Mouse (Mus musculus) spleen, postnatal 4 days (tissue): ENCODE measurements around the gene Rhbdl3.

Source experiments
- DNase-seq, 2 experiments: peaks; one replicate each; pipeline ENCODE4 v3.0.0; 2022; ENCODE audit warnings: low spot score in 2 of 2

Gene Rhbdl3

DNA sequence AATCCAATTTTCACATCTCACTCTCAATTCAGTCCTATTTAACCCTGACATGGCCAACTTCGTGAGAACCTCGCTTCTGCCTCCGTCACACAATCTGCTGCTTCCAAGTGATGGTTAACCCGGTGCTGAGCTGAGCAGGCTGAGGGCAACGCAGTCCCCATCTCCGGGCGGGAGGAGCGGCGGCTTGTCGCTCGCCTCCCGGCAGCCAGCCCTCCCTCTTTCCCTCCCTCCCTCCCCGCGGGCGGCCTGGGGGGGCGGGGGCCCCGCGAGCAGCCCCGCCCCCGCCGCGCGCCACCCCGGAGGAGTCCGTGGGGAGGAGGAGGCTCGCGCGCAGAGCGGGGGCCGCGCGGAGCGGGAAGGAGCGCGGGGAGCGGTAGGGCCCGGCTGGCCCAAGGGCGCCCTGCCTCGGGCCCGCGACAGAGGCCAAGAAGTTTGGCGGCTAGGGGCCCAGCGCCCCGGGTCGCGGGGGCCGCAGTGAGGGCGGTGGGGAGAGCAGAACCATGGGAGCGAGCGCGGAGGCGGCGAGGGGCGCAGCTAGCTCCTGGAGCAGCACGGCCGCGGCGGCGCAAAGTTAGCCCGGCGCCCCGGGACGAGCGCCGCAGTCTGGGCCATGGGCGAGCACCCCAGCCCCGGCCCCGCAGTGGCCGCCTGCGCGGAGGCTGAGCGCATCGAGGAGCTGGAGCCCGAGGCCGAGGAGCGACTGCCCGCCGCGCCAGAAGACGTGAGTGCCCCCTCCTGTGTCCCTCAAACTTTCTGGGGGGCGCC, at the start of gene Rhbdl3:
Gene Rhbdl3 (plus strand): TSS at position 362 of the 765 bp plus-strand sequence.
- DNase-seq, result no peak

DNA sequence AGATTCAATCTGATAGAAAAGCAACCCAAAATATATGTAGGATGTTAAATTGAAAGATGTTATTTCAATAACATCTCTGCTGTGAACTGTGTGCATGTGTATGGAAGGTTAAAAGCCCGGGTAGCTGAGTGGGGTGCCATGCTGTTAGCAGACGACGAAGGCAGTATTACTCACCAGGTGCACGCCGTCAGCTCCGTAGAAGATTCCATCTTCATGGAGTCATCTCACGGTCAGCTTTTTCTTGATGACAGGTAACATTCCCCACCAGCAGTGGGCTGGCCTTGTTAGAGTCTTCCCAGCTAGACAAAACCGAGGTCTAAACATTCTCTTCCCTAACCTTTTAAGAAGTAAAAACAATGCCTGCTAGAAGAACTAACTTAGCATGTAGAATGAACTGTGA, 36.6 kb upstream of the Rhbdl3 start:
- no peak for DNase-seq

DNA sequence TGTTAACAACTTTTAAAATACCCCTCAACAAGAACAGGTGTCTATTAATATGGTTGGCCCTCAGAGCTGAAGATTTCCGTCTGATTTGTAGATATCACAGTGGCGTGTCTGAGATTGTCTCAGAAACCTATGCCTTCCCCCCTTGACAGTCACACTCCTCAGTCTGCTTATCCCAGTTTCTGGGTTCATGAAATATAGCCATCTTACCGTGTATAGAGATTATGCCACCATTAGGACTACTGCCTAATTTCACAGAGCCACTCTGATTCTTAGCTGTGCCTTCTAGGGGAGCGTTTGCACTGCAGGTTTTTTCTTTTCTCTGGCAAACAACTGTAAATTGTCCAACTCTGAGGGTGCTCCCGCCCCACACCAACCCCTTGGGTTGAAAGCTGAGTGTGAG, 29.6 kb upstream of the Rhbdl3 start:
- DNase-seq, result no peak

DNA sequence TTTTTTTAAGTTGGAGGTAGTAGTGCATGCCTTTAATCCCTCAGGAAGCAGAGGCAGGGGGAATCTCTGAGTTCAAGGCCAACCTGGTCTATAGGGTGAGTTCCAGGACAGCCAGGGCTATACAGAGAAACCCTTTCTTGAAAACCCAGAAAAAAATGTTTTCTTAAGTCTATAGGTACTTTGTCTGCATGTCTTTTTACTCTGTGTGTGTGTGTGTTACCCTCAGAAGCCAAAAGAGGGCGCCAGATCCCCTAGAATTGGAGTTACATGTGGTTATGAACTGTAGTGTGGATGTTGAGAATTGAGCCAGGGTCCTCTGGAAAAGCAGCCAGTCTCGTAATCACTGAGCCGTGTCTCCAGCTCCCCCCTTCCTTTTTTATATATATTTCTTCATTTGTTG, 25.7 kb upstream of the Rhbdl3 start:
- no peak for DNase-seq

DNA sequence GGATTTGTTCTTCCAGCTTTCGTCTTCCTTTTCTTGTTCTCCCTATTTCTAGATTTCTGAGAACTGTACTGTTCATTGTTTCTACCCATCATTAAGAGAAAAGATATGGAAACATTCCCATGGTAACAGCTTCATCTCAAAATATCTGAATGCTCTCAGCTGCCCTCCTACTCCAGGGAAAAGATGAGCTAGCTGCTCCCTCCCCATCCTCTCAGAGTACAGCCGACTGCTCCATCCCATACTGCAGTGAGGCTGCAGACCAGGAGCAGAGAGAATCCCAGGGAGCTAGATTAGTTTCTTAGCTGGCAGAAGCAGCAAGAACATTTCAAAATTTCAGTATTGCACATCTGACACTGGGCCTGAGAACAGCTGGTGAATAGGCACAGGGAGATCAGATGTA, 22.7 kb upstream of the Rhbdl3 start:
- no peak for DNase-seq

DNA sequence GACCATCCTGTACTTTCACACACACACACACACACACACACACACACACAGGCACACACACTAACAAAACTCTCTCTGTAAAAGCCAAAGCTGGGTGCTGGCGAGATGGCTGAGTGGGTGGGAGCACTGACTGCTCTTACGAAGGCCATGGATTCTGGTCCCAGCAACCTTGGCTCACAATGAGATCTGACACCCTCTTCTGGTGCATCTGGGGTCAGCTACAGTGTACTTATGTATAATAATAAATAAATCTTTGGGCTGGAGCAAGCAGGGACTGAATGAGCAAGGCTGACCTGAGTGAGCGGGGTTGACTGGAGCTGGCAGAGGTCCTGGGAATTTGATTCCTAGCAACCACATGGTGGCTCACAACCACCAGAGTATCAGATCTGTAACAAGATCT, 16.9 kb upstream of the Rhbdl3 start:
- DNase-seq, result no peak

DNA sequence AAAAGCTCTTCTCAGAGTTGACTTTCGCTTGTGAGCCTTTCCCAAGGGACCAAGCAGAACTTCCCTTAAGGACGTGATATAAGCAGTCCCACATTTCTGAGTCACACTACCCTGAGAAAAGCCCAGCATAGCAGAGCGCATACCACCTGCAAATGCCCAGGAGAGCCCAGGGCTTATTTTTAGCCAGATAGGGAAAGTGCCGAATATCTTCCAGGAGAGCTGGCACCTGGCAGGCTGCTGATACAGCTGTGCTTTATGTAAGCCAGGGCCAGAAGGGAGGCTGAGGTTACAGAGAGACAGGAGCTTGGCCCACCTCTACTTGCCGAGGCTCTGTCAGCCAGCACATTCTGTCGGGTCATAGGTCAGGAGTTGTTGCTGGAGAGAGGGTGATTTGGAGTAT, 16.1 kb upstream of the Rhbdl3 start:
- no peak for DNase-seq

DNA sequence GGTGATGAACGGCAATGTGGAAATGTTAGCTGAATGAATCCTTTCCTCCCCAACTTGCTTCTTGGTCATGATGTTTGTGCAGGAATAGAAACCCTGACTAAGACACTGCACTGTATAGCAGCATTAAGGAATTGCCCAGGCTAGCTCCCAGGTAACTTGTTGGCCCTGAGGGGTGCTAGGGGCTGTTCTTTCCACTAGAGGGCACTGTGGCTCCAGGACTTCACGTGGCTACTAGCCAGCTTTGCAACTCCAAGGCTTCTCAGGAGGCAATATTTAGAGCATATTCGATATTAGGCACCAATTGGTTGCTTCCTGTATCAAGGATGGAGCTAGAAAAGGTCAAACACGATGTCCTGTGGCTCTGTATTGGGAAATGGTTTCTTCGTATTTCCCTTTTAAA, 13.6 kb upstream of the Rhbdl3 start:
- peak; percentile 63 to 84 for DNase-seq

DNA sequence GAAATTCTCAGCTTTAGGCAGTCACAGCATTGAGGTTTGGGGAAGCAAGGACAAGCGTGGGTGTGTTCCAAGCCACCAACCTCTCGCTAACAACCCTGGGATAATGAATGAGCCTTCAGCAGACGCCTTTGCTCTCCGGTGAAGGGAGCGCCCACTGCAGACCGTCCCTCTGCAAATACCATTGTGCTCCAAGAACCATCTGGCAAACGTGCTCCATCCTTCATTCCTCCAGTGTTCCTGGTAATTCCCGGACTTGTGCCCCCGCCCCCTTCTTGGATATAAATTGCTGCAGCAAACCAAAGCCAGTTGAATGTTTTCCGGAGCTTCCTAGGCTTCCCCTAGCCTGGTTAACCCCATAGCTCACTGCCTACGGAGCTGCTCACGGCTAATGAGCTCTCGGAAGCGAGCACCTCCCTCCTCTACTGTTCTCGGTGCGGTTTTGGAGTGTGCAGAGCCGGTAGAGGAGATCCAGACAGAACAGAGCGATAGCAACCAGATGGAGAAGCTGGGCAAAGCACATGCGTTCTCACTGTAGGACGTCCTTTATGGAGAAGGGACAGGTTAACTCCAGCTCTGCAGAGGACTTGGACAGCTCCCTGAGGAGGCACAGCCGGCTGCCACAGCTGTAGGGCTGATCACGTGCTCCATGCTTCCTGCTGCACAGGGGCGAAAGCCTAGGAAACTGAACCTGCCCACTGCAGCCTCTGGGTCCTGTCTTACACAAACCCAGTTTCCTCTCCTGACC, 10.8 kb upstream of the Rhbdl3 start:
- no peak for DNase-seq

DNA sequence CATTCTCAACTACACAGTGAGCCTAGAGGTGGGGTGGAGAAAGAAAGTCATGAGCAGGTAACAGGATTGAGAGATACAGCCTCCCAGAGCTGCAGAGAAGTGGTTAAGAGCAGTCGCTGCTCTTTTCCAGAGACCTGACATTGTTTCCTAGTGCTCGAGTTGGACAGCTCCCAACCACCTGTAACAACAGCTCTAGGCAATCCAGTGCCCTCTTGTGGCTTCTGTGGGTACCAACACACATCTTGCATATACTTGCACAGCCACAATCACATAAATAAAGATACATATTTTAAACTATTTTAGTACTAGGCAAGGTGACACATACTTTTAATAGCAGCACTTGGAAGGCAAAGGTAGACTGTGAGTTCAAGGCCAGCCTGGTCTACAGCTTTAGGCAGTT, 9.7 kb upstream of the Rhbdl3 start:
- no peak for DNase-seq

DNA sequence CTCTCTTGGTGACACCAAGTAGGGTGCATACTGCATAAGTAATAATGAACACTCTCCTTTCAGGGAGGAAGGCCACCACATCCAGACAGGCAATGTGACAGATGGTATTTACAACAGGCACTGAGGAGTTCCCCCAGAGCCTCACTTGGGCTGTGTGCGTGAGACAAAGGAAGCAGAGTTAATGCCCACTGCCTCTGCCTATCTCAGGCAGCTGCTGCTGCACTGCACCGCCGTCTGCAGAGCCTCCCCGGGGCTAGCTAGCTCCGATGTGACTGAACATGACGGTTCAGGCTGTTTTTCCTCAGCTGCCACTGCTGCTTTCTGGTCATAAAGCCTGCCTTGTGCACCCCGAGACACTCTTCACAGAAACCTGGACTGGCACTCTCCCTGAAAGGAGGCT, 8.2 kb upstream of the Rhbdl3 start:
- no peak for DNase-seq

DNA sequence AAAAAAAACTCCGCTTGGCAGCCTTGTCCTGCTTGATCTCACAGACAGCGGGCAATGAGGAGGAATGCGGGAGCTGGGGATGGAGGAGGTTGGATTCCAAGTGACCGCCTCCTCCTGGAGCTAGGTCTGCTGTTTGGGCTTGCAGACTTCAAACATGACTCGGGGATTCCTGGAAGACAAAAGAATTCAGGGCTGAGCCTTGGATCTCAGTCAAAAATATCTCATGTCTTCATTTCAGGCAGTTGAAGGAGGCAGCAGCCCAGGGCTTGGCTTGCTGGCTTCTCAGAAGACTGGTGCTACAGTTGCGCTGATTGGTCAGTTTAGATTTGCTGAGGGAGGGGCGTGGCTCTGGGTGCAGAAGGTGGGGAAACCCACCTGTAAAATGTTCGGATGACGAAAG, 5.6 kb upstream of the Rhbdl3 start:
- no peak for DNase-seq

DNA sequence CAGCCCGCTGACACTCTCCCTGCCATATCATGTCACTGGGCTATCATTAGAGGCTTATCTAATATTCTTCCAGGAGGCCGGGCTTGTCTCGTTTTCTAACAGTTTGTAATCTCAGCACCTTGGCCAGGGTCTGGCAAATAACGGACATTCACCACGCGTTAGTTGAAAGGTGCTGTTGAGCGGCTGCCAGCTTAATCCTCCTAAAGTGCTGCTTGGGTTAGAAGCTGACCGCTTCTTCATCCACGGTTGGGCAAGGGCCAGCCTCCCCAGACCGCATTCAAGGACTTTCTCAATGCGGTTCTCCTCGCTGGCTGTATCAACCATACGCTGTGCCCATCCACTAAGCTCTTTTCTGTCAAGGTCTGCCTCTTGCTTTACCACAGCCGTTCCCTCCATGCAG, 4.9 kb upstream of the Rhbdl3 start:
- no peak for DNase-seq

DNA sequence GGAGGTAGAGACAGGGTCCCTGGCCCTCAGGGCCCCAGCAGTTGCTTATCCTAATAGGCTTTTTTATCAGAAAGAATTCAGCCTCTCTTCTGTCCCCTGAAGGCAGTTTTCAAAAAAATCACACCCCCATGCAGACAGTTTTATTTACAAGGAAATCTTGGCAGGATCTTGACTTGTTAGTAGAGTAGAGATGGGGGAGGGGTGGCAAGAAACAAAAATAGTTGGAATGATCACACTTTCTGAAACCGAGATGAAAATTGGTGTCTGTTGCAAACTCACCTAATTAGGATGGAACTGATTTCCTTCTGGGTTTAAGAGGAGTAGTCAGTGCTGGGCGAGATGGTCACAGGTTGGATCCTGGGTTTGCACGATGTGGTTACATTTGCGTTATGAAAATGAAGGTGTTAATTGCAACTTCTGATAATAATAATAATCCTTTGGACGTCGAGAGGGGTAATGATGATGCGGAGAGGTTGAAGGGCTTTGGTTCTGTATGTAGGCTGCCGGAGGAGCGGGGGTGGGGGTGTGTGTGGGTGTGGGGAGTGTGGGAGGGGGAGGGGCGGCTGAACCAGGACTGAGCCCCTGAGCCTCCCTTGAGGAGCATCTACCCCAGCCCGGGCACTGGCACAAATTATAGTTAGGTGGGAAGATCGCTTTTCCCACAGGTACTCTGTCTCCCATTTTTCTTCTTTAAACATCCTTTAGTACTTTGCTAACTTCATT, 1.0 kb upstream of the Rhbdl3 start:
- DNase-seq, result no peak

DNA sequence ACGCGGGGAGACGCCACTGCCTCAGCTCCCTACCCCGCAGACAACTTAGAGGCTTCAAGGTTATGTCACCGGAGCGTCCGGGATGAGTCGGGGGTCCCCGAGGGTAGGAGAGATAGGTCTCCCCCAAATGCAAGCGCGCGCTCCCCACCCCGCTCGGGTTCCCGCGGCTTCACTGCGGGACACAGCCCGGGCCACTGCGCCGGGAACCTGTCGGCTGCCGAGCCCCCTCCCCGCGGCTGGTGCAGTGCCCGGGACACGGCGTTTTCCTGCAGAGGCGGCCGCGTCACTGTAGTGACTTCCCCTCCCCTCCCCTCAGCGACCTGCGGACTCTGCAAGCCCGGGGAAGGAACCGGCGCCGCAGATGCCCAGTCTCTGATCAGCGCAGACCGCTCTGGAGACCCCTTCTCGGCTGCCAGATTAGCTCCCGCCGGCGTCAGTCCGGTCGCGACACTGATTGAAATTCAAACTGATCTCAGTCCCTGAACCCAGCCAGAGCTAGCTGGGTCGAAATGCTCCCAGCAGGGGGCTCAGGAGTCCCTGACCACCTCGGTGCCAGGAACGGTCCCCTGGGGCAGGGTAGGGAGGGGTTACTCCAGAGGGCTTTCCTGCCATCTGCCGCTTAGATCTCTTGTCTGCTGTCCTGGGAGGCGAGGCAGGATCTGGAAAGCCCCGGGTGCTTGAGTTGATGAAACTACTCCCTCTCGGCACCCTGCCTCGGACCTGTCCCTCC, 769 bp downstream of the Rhbdl3 start:
- DNase-seq, result no peak

DNA sequence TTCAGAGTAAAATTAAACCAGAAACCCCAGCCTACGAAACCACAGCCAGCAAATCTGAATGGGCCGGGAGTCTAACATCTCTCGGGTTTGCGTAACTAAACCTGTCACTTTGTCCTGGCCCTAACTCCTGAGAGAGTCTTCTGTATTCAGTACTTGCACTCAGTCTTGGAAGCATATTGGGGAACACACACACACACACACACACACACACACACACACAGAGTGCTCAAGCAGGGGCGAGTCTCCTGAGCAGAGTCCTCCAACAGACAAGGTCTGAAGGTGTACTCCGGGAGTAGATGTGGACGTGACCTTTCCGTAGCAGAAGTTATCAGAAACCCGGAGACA, 1.3 kb downstream of the Rhbdl3 start:
- DNase-seq, result no peak

DNA sequence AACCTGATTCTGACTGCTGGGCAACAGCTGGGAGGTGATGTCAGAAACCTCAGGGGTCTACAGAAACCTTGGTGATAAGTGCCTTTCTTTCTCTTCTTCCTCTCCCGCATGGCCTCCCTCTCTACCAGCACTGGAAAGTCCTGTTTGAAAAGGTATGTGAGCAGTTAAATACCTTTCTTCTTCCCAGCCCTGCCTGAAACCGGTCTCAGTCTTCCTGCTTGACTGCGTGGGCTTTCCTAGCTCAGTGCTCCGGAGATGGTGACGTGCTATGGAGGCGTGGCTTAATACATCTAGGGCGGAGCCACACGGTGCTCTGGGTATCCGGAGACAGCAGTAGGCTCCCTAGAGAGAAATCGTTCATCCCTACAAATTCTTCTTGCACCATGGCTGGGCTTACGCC, 1.8 kb downstream of the Rhbdl3 start:
- no peak for DNase-seq

DNA sequence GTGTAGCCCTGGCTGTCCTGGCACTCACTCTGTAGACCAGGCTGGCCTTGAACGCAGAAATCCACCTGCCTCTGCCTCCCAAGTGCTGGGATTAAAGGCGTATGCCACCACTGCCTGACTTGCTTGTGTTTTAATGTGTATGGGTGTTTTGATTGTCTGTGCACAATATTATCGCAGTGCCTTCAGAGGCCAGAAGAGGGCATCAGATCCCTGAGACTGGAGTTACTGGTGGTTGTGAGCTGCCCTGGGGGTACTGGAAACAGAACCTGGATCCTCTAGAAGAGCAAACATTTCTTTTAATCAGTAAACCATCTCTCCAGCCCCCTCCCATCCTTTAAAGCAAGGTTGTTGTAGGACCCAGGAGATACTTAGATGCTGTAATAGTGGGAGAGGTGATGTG, 3.0 kb downstream of the Rhbdl3 start:
- DNase-seq, result no peak

DNA sequence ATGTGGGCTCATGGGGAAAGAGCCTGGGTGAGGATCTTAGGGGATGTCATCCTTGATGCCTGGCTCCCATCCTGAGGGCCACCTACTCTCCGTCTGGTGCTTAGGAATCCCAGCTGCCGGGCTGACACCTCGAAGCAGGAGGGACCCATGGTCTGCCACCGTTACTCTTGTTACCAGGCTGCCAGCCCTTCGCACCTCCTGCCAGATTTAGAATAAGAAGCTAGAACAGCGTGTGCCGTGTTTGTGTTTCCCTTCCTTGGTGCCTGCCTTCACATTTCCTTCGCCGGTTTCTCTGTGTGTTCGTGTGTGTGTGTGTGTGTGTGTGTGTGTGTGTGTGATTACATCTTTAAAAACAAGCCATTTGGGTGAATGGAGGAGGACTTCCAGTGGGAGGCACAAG, 4.1 kb downstream of the Rhbdl3 start:
- no peak for DNase-seq

DNA sequence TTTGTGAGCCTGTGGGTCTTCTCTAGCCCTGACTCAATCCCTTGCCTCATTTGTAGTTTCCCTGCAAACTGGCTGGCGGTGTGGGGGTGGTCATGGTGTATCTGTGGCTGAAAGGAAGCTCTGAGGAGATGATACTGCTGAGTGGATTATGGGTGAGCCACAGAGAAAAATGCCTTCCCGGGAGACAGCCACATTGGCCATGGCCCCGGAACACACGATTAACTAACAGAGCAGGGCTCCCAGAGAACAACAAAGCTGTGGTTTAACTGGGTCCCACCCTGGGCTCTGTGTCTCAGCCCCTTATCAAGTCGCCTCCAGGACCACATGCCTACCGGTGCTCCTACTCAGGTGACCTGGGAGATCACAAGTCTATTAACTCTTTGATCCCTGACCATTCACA, 7.8 kb downstream of the Rhbdl3 start:
- DNase-seq, result no peak

DNA sequence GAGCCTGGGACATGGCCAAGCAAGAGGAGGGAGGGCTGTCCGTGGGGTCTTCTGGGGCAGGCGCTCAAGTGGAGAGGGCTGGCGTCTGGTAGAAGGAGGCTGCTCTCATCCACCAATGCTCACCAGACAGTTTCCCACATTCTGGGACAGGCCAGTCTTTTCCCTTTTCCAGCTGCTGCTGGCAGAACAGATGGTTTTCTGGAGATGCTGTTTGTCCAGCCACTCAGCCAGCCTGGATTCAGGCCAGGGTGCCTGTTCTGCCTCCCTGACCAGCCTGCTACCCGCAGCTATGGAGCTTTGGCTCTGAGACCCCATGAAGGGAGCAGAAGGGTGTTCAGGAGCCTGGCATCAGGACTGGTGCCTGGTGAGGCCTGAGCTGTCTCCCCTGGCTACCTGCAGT, 10.6 kb downstream of the Rhbdl3 start:
- no peak for DNase-seq

DNA sequence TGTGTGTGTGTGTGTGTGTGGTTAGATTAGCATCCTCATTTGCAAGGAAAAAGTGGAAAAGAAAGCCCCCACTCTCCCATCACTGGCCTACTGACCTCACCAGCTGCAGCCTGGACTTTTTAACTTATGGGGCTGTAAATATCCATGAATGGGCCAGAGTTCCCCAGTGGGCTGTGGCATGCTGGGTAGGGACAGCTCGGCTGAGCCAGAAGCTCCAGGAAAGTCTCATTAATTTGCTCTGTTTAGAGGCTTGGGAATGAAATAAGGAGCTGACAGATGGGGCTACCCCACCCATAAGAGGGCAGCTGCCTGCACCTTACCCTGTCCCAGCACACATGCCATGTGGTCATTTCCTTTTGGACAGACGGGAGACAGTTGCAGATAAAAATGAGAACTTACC, 11.3 kb downstream of the Rhbdl3 start:
- DNase-seq, result no peak
